Mouse (Mus musculus): ENCODE results near the gene Abca3.

GRCm38 (mm10) chr17:24365863-24366262 lies 14.1 kb downstream of the Abca3 start:
- no peak for TF ChIP-seq CEBPB (IDR thresholded peaks at IDR 0.05; ENCODE audit: low read depth)
- no peak for TF ChIP-seq CTCF (IDR thresholded peaks at IDR 0.05; ENCODE audit: control insufficient read depth, insufficient read depth, insufficient read length)

Data from C2C12 (cell line).